Mouse (Mus musculus) hindbrain, postnatal 0 days (tissue): ENCODE measurements around the gene Olfr1508. TPM values are rescaled to one million over a fixed set of nuclear protein-coding genes. Genes with fewer than 3 reads are reported as not detected.
"Not testable (repeated sequence)": the region's sequence is repeated elsewhere in the genome, so short reads cannot be mapped to it uniquely, and the experiment has no call there.

ENCODE experiments used
- ATAC-seq: fragments of 200-750 bp; cut with Nextera tagmentation; 2 replicates; pipeline ENCODE4 v1.8.0; 2017; ENCODE audit warnings: mild to moderate bottlenecking, moderate TSS enrichment, moderate library complexity
- DNase-seq: peaks from one replicate; pipeline ENCODE4 v3.0.0-alpha.2; 2015; ENCODE audit warnings: low spot score
- H3K27ac ChIP-seq: fragments of 300-500 bp; sonication (generic); 2 replicates; pipeline ENCODE4 v1.5.1; 2014; ENCODE audit warnings: mild to moderate bottlenecking
- H3K27me3 ChIP-seq: fragments of 300-500 bp; sonication (generic); 2 replicates; pipeline ENCODE4 v1.6.1; 2014; ENCODE audit warnings: low read length, mixed read lengths; ENCODE audit not compliant: insufficient read depth
- H3K36me3 ChIP-seq: fragments of 300-500 bp; sonication (generic); 2 replicates; pipeline ENCODE4 v1.6.1; 2014; ENCODE audit warnings: low read length, mixed read lengths; ENCODE audit not compliant: insufficient read depth
- H3K4me1 ChIP-seq: fragments of 300-500 bp; sonication (generic); 2 replicates; pipeline ENCODE4 v1.6.1; 2014; ENCODE audit warnings: antibody characterized with exemption, low read length, mixed read lengths; ENCODE audit not compliant: insufficient read depth
- H3K4me2 ChIP-seq: fragments of 300-500 bp; sonication (generic); 2 replicates; pipeline ENCODE4 v1.6.1; 2014; ENCODE audit warnings: low read depth, mild to moderate bottlenecking, low read length, moderate library complexity, mixed read lengths
- H3K4me3 ChIP-seq: fragments of 300-500 bp; sonication (generic); 2 replicates; pipeline ENCODE4 v1.5.1; 2014; ENCODE audit warnings: low read length
- H3K9ac ChIP-seq: fragments of 300-500 bp; sonication (generic); replicated peaks from 2 replicates; pipeline ENCODE4 v1.6.1; 2014; ENCODE audit warnings: mild to moderate bottlenecking, low read length, moderate library complexity, mixed read lengths
- H3K9me3 ChIP-seq: fragments of 300-500 bp; sonication (generic); 2 replicates; pipeline ENCODE4 v1.6.1; 2016; ENCODE audit warnings: low read length, mixed read lengths
- CTCF ChIP-seq: IDR thresholded peaks from 2 replicates; pipeline ENCODE4 v1.5.1; 2016; ENCODE audit warnings: antibody characterized with exemption, control low read depth, low read depth
- WGBS: fragments of 180-500 bp; shearing (Covaris S2); extraction: QIAGEN DNeasy Blood & Tissue Kit; methylation state at CpG from one replicate; pipeline ENCODE4 v1.1.7; 2014; 5-methylcytosine and 5-hydroxymethylcytosine counted together
- polyA plus RNA-seq: library from polyadenylated mRNA; unstranded; fragments of >200 nt; fragmentation: Nextera tagmentation; extraction: Ambion mirVana; gene quantifications from 2 replicates; pipeline ENCODE4 v1.2.1, GENCODE M21; 2015
- total RNA-seq: library from RNA; depleted of rRNA; stranded (reverse); fragments of >200 nt; gene quantifications from 2 replicates; pipeline ENCODE4 v1.2.3, GENCODE M21; 2014; rRNA removed

Olfr1508 gene
- total and polyA plus RNA-seq, 2 experiments from 2014 or later, result not detected

GRCm38 (mm10) chr14:52414273-52414672, 53.0 kb downstream of the Olfr1508 start, which contains the start of gene Olfr1510:
TSS of gene Olfr1510 (minus strand) at chr14:52414373.
- DNase-seq (no peak), ATAC-seq (no peak)
- TF ChIP-seq CTCF, result no peak
- Histone ChIP-seq H3K27ac (no peak within 1 kb of the TSS), H3K4me2 (no peak within 1 kb of the TSS), H3K9me3 (no peaks in the 10 kb centered on the region), H3K9ac (no peak within 1 kb of the TSS), H3K36me3 (no peaks in the 10 kb centered on the region), H3K4me1 (no peaks in the 10 kb centered on the region), H3K4me3 (no peak within 1 kb of the TSS), H3K27me3 (no peaks in the 10 kb centered on the region)
- 78% methylated on average over 3 of the region's 3 CpGs for WGBS

DNA sequence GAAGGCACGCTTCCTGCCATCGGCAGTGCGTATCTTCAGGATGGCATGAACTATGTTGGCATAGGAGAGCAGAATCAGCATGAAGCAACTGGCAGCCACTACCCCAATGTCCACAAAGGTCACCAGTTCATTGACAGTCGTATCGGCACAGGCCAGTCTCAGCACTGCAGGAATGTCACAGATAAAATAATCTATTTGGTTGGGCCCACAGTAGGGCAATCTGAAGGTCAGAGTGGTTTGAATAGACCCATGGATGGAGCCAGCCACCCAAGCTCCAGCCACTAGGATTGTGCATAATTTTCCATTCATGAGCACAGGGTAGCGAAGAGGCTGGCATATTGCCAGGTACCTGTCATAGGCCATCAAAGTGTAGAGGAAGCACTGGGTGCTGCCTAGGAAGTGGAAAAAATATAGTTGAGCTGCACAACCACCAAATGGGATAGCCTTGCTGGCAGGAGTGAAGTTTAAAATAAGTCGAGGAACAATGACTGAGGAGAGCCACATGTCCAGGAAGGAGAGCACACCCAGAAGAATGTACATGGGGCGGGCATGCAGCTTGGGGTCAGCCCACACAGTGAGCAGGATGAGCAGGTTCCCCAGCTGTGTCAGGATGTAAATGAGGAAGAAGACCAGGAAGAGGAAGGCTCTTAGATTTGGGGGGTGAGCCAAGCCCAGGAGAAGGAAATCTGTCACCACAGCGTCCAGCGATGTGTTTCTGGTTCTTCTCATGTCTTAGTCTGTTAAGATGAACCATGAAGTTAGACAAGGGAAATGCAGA, 57.0 kb downstream of the Olfr1508 start:
- H3K36me3 ChIP-seq, H3K9me3 ChIP-seq, H3K9ac ChIP-seq, H3K4me1 ChIP-seq, H3K4me3 ChIP-seq, H3K27me3 ChIP-seq, H3K4me2 ChIP-seq, H3K27ac ChIP-seq, DNase-seq: not testable (repeated sequence)
- 0 out of 2 replicates have a peak, but pooled peaks have one; percentile 10 for ATAC-seq
- 60% methylated on average over 7 of the region's 10 CpGs for whole genome bisulfite sequencing

Other genes with a start within 250 kb of the Olfr1508 start
- 71.2 and 83.0 TPM in 2 replicates for gene Chd8, start 209.7 kb downstream of the Olfr1508 start, total RNA-seq
- 32.6 and 32.9 TPM in 2 replicates for gene Chd8, start 209.7 kb downstream of the Olfr1508 start, polyA plus RNA-seq
- gene Tox4, start 188.3 kb downstream of the Olfr1508 start, total RNA-seq, result 61.0 and 62.1 TPM in 2 replicates
- gene Tox4, start 188.3 kb downstream of the Olfr1508 start, polyA plus RNA-seq, result 41.9 and 45.6 TPM in 2 replicates
- gene Rab2b, start 187.9 kb downstream of the Olfr1508 start, total RNA-seq, result 43.9 and 45.5 TPM in 2 replicates
- 38.8 and 48.5 TPM in 2 replicates for gene Rab2b, start 187.9 kb downstream of the Olfr1508 start, polyA plus RNA-seq
- gene Mettl3, start 162.4 kb downstream of the Olfr1508 start, total RNA-seq, result 19.9 and 22.5 TPM in 2 replicates
- gene Mettl3, start 162.4 kb downstream of the Olfr1508 start, polyA plus RNA-seq, result 23.2 and 23.6 TPM in 2 replicates
- 96.4 and 105 TPM in 2 replicates for gene Sall2, start 138.7 kb downstream of the Olfr1508 start, total RNA-seq
- gene Sall2, start 138.7 kb downstream of the Olfr1508 start, polyA plus RNA-seq, result 30.4 and 31.3 TPM in 2 replicates
- not detected in 2 replicates for gene Olfr1513, start 111.1 kb downstream of the Olfr1508 start, total RNA-seq
- gene Olfr1513, start 111.1 kb downstream of the Olfr1508 start, polyA plus RNA-seq, result not detected in 2 replicates
- not detected in 2 replicates for gene Olfr1512, start 88.3 kb downstream of the Olfr1508 start, total RNA-seq
- gene Olfr1512, start 88.3 kb downstream of the Olfr1508 start, polyA plus RNA-seq, result not detected in 2 replicates
- gene Olfr1511, start 70.1 kb downstream of the Olfr1508 start, total RNA-seq, result not detected in 2 replicates
- gene Olfr1511, start 70.1 kb downstream of the Olfr1508 start, polyA plus RNA-seq, result 0.20 and 0.23 TPM in 2 replicates
- not detected in 2 replicates for gene Olfr1510, start 53.1 kb downstream of the Olfr1508 start, total RNA-seq
- not detected in 2 replicates for gene Olfr1510, start 53.1 kb downstream of the Olfr1508 start, polyA plus RNA-seq
- gene Olfr1509, start 24.5 kb downstream of the Olfr1508 start, total RNA-seq, result not detected in 2 replicates
- not detected in 2 replicates for gene Olfr1509, start 24.5 kb downstream of the Olfr1508 start, polyA plus RNA-seq
- not detected in 2 replicates for gene Olfr1507, start 28.3 kb upstream of the Olfr1508 start, total RNA-seq
- gene Olfr1507, start 28.3 kb upstream of the Olfr1508 start, polyA plus RNA-seq, result not detected in 2 replicates